Mouse (Mus musculus) lung, postnatal 0 days (tissue): Measurements from ENCODE around the gene Pla2g15. TPM values are rescaled to one million over a fixed set of nuclear protein-coding genes. Genes with fewer than 3 reads are reported as not detected.
A peak's percentile ranks its signal among the peaks of the same experiment; 100 is the strongest.

ENCODE experiments used
- ATAC-seq: fragments of 200-750 bp; cut with Nextera tagmentation; 2 replicates; pipeline ENCODE4 v1.8.0; 2017; ENCODE audit warnings: moderate library complexity
- DNase-seq: peaks from one replicate; pipeline ENCODE4 v3.0.0-alpha.2; 2016; ENCODE audit warnings: low spot score
- H3K27ac ChIP-seq: fragments of 300-500 bp; sonication (generic); 2 replicates; pipeline ENCODE4 v1.5.1; 2014; ENCODE audit warnings: antibody characterized with exemption, mild to moderate bottlenecking, low read length, mixed read lengths
- H3K27me3 ChIP-seq: fragments of 300-500 bp; sonication (generic); replicated peaks from 2 replicates; pipeline ENCODE4 v1.6.1; 2014; ENCODE audit warnings: low read length, mixed read lengths; ENCODE audit not compliant: insufficient read depth
- H3K36me3 ChIP-seq: fragments of 300-500 bp; sonication (generic); 2 replicates; pipeline ENCODE4 v1.6.1; 2014; ENCODE audit warnings: low read length, mixed read lengths; ENCODE audit not compliant: insufficient read depth
- H3K4me1 ChIP-seq: fragments of 300-500 bp; sonication (generic); 2 replicates; pipeline ENCODE4 v1.6.1; 2014; ENCODE audit warnings: antibody characterized with exemption, low read depth, low read length, mixed read lengths; ENCODE audit not compliant: insufficient read depth
- H3K4me2 ChIP-seq: fragments of 300-500 bp; sonication (generic); replicated peaks from 2 replicates; pipeline ENCODE4 v1.6.1; 2014; ENCODE audit warnings: low read depth, mild to moderate bottlenecking, low read length, moderate library complexity, mixed read lengths
- H3K4me3 ChIP-seq: fragments of 300-500 bp; sonication (generic); 2 replicates; pipeline ENCODE4 v1.5.1; 2014; ENCODE audit warnings: low read depth, low read length
- H3K9ac ChIP-seq: fragments of 300-500 bp; sonication (generic); replicated peaks from 2 replicates; pipeline ENCODE4 v1.6.1; 2014; ENCODE audit warnings: low read depth, mild to moderate bottlenecking
- H3K9me3 ChIP-seq: fragments of 300-500 bp; sonication (generic); 2 replicates; pipeline ENCODE4 v1.6.1; 2016; ENCODE audit warnings: low read length, mixed read lengths
- CTCF ChIP-seq: IDR thresholded peaks from 2 replicates; pipeline ENCODE4 v1.5.1; 2016; ENCODE audit warnings: antibody characterized with exemption, mild to moderate bottlenecking
- EP300 ChIP-seq: IDR thresholded peaks from 2 replicates; pipeline ENCODE4 v1.6.1; 2016; ENCODE audit warnings: antibody characterized with exemption, mild to moderate bottlenecking, control low read depth
- WGBS: fragments of 180-500 bp; shearing (Covaris S2); extraction: QIAGEN DNeasy Blood & Tissue Kit; methylation state at CpG from one replicate; pipeline ENCODE4 v1.1.7; 2014; 5-methylcytosine and 5-hydroxymethylcytosine counted together
- polyA plus RNA-seq: library from polyadenylated mRNA; unstranded; fragments of >200 nt; fragmentation: Nextera tagmentation; extraction: Ambion mirVana; gene quantifications from 2 replicates; pipeline ENCODE4 v1.2.1, GENCODE M21; 2015

Gene Pla2g15
- polyA plus RNA-seq, 1 experiment from 2014 or later, result 10.8 TPM

- no peak overlapping the region for H3K4me2 ChIP-seq
- H3K4me1 ChIP-seq, result peaks cover 4% of the 10 kb centered on the region; the same call in 1 of the 2 replicates
- no peak for TF ChIP-seq CTCF
- no peak for TF ChIP-seq EP300
- H3K27ac ChIP-seq, result peak overlapping the region; percentile 26; the same call in 1 of the 2 replicates
- H3K27me3 ChIP-seq, result no peaks in the 10 kb centered on the region
- WGBS, result 83% methylated on average over 4 of the region's 4 CpGs
- H3K36me3 ChIP-seq, result no peaks in the 10 kb centered on the region
- DNase-seq (no peak), ATAC-seq (no peak)
- no peak overlapping the region for H3K4me3 ChIP-seq
- no peak overlapping the region for H3K9ac ChIP-seq
- H3K9me3 ChIP-seq, result no peaks in the 10 kb centered on the region
Measured at GRCm38 (mm10) chr8:106146014-106146413, 4.2 kb upstream of the Pla2g15 start.

DNA sequence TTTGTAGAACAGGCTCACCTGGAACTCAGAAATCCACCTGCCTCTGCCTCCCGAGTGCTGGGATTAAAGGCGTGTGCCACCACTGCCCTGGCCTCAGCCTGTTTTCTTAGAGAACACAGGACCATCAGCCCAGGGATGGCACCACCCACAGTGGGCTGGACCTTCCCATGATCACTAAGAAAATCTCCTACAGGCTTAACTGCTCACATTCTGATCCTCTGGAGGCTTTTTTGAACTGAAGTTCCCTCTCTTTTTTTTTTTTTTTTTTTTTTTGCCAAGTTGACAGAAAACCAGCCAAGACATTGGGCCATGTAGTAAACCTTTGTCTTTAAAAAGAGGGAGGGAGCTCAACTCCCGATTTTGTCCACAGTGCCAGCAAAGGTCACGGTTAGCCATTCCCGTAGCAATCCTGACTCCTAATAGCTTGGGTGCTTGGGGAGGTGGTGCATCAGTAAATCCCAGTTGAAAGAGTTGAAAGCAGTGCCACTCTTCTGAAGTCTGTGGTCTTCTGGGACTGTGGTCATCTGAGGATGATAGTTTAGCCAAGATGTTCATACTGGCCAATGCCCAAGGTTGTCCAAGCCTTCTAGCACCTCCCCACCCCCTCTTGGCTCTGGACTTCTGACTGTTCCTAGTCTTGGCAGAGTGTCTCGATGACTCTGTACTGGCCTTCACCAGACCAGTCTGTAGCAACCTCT is 2.2 kb upstream of the Pla2g15 start:
- WGBS, result 76% methylated on average over 6 of the region's 6 CpGs
- ATAC-seq (peak; percentile 23), DNase-seq (peak; percentile 66)
- no peak overlapping the region for H3K4me3 ChIP-seq
- no peaks in the 10 kb centered on the region for H3K27me3 ChIP-seq
- H3K27ac ChIP-seq, result 0 out of 2 replicates have a peak overlapping the region, but pooled peaks have one; percentile 27
- no peak overlapping the region for H3K4me2 ChIP-seq
- no peaks in the 10 kb centered on the region for H3K9me3 ChIP-seq
- H3K9ac ChIP-seq, result no peak overlapping the region
- no peaks in the 10 kb centered on the region for H3K36me3 ChIP-seq
- TF ChIP-seq CTCF, result no peak
- TF ChIP-seq EP300, result no peak
- H3K4me1 ChIP-seq, result peaks cover 5% of the 10 kb centered on the region; the same call in 1 of the 2 replicates

DNA sequence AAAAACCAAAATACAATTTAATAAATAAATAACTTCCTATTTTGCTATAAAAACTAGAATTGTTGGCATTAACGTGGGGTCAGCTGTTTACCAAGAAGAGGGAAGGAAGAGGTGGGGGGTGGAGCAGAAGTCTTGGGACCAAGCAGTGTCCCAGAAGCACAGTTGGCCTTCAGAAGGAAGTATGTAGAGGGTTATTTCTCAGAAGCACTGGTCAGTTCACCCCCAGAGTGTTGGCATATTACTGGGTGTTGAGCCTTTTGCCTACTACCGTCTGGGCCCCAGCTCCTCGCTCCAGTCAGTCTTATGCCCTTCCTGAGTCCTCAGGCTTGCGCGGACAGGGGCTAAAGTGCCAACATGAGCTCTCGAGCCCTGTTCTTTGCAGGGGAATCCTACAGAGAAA is 1.2 kb upstream of the Pla2g15 start:
- Histone ChIP-seq H3K9me3 (no peaks in the 10 kb centered on the region), H3K27ac (no peak overlapping the region), H3K4me2 (no peak overlapping the region), H3K36me3 (no peaks in the 10 kb centered on the region), H3K4me3 (no peak overlapping the region), H3K27me3 (no peaks in the 10 kb centered on the region), H3K4me1 (peaks cover 5% of the 10 kb centered on the region; the same call in 1 of the 2 replicates), H3K9ac (no peak overlapping the region)
- ATAC-seq, result no peak
- TF ChIP-seq EP300 (no peak), CTCF (no peak)
- DNase-seq, result peak; percentile 47
- 83% methylated on average over 6 of the region's 6 CpGs for WGBS

DNA sequence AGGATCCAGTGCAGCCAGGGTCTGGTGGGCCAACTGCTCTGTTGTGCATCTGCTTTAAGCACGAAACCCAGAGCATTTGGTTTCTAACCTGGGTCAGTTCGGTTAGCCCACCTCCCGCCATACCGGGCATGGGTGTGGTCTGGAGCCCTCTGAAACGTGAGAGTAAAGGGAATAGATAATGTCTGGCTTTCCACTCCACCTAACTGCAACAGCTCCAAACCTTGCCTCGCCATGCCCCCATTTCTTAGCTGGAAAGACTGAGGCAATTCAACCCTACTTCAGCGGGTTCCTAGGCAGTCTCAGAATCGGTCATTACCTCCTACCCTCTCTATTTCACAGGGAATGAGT is 428 bp downstream of the Pla2g15 start:
- WGBS, result 12% methylated on average over 8 of the region's 8 CpGs
- H3K4me2 ChIP-seq, result peak overlapping the region; percentile 77
- H3K27ac ChIP-seq, result peak overlapping the region; percentile 43; the same call in 1 of the 2 replicates
- peaks cover 5% of the 10 kb centered on the region; the same call in 1 of the 2 replicates for H3K4me1 ChIP-seq
- 0 out of 2 replicates have a peak, but pooled peaks cover 4% of the 10 kb centered on the region for H3K36me3 ChIP-seq
- peak overlapping the region; percentile 73 for H3K4me3 ChIP-seq
- no peaks in the 10 kb centered on the region for H3K9me3 ChIP-seq
- TF ChIP-seq CTCF, result no peak
- no peak for TF ChIP-seq EP300
- DNase-seq, result no peak
- H3K27me3 ChIP-seq, result no peaks in the 10 kb centered on the region
- H3K9ac ChIP-seq, result peak overlapping the region; percentile 58
- ATAC-seq, result no peak

- peak overlapping the region; percentile 77 for H3K4me2 ChIP-seq
- 48% methylated on average over 9 of the region's 9 CpGs for WGBS
- no peak for ATAC-seq
- TF ChIP-seq CTCF (no peak), EP300 (no peak)
- H3K27ac ChIP-seq, result no peak overlapping the region
- H3K27me3 ChIP-seq, result no peaks in the 10 kb centered on the region
- 0 out of 2 replicates have a peak, but pooled peaks cover 4% of the 10 kb centered on the region for H3K36me3 ChIP-seq
- peak overlapping the region; percentile 58; the same call in 1 of the 2 replicates for H3K9ac ChIP-seq
- no peaks in the 10 kb centered on the region for H3K9me3 ChIP-seq
- peaks cover 5% of the 10 kb centered on the region; the same call in 1 of the 2 replicates for H3K4me1 ChIP-seq
- H3K4me3 ChIP-seq, result peak overlapping the region; percentile 73; the same call in 1 of the 2 replicates
- DNase-seq, result peak; percentile 63
Measured at GRCm38 (mm10) chr8:106151041-106151440, 842 bp downstream of the Pla2g15 start.

DNA sequence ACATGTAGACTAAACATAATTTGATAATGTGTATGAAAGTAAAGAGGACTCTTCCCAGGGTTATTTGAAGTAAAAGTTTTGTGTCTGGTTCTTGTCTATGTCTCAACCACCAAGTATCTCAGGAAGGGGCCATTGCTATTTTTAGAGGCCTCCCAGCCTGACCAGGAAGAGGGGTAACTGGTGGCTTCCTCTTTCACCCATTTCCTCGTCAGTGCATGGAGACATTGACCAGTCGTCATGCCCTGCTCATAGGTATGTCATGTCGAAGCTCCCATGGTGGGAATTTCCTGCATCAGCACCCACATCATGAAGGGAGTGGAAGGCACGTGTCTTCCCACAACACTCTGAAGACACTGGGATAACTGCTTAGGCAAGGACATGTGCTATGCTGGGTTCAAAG is 2.7 kb downstream of the Pla2g15 start:
- Histone ChIP-seq H3K27ac (no peak overlapping the region), H3K36me3 (0 out of 2 replicates have a peak, but pooled peaks cover 4% of the 10 kb centered on the region), H3K9me3 (no peaks in the 10 kb centered on the region), H3K9ac (no peak overlapping the region), H3K4me3 (no peak overlapping the region), H3K27me3 (no peaks in the 10 kb centered on the region), H3K4me1 (peaks cover 5% of the 10 kb centered on the region; the same call in 1 of the 2 replicates), H3K4me2 (no peak overlapping the region)
- no peak for TF ChIP-seq CTCF
- no peak for TF ChIP-seq EP300
- DNase-seq, result no peak
- WGBS, result 56% methylated on average over 4 of the region's 4 CpGs
- ATAC-seq, result no peak
